Mouse (Mus musculus): Measurements from ENCODE around the gene Chsy1.

GRCm38 (mm10) chr7:66084546-66084945 lies 24.8 kb upstream of the Chsy1 start:
- TF ChIP-seq CTCF (conservative IDR thresholded peaks at IDR 0.05; ENCODE audit: insufficient read depth, insufficient read length, low read depth, low read length), result no peak
- no peak for TF ChIP-seq POLR2A (IDR thresholded peaks at IDR 0.05; ENCODE audit: low read depth, low read length)

All from kidney, adult 2 months (tissue).